Mouse (Mus musculus) heart, adult 10 weeks (tissue): ENCODE results near the gene Olfr111. TPM values are rescaled to one million over a fixed set of nuclear protein-coding genes. Genes with fewer than 3 reads are reported as not detected.

Source experiments
- polyA plus RNA-seq: library from polyadenylated mRNA; stranded (reverse); fragments of 350-450 nt; fragmentation: Illumina TruSeq; extraction: RNeasy Lipid Tissue Mini Kit (QIAGEN cat#74804); gene quantifications from one replicate; pipeline ENCODE4 v1.2.3, GENCODE M21; 2014; ENCODE audit warnings: low read depth, low replicate concordance

Gene Olfr111
- polyA plus RNA-seq: not detected

DNA sequence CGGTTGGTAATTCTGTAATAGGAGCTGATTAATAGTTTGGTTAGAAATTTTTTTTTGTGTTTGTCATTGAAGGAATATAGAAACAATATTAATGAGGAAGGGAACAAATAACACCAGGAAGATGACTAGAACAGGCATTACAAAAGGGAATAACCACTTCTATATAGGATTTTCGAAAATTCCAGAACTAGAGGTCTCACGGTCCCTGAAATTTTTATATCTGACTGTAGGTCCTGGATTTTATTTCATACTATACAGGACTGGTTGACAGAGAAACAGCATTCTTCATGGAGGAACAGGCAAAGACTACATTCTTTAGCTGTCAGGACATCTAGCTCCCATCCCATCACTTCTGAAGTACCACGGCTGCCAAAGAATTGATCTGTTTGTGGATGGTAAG lies at the start of gene Olfr111:
TSS of gene Olfr111 (plus strand) at position 301 of the 400 bp plus-strand sequence.

GRCm38 (mm10) chr17:37458616-37459015 lies 49.2 kb upstream of the Olfr111 start, which contains the start of gene Olfr109:
Olfr109 (plus strand) TSS chr17:37458916.

GRCm38 (mm10) chr17:37483452-37483851 lies 24.4 kb upstream of the Olfr111 start, which contains the start of gene H2-M2:
H2-M2 (minus strand) TSS chr17:37483552.

DNA sequence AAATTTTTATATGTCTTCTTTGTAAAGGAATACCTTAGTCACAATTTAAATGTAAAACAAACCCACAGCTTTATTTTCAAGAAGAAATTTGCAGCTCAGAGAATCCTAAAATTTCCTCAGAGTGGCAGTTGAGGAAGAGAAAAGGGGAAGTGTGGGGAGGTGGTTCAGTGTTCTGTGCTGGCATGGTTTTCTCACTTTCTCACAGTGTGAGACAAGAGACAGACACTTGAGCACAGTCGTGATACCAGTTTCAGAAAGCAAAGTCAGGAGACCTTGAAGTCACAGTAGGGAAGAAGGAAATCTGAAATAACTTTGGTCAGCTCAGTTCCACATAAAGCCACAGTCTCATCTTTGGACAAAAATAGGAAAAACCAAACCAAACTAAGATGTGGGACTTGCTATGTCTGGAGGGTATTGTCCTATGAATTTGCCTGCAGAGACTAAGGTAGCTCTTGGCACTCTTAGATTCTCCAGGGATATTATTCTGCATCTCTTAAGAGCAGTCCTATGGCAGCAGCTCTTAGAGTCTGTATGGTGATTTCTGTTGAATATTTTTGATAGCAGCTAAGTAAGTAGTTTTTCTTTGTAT lies 15.8 kb upstream of the Olfr111 start, which contains the start of gene Olfr110:
TSS of gene Olfr110 (plus strand) at position 539 of the 589 bp plus-strand sequence.

GRCm38 (mm10) chr17:37569351-37569750 lies 61.5 kb downstream of the Olfr111 start, which contains the start of gene Olfr112:
Olfr112 (minus strand) TSS chr17:37569451.

GRCm38 (mm10) chr17:37577563-37577962 lies 69.7 kb downstream of the Olfr111 start, which contains the start of gene Olfr113:
Olfr113 (minus strand) TSS chr17:37577663.

Other genes with a start within 250 kb of the Olfr111 start
- not detected for gene Olfr98, start 244.3 kb upstream of the Olfr111 start, polyA plus RNA-seq
- gene H2-M3, start 237.8 kb upstream of the Olfr111 start, polyA plus RNA-seq: 6.0 TPM
- not detected for gene Olfr99, start 224.6 kb upstream of the Olfr111 start, polyA plus RNA-seq
- gene Olfr101, start 203.7 kb upstream of the Olfr111 start, polyA plus RNA-seq: not detected
- gene Olfr102, start 191.0 kb upstream of the Olfr111 start, polyA plus RNA-seq: not detected
- not detected for gene Olfr103, start 168.3 kb upstream of the Olfr111 start, polyA plus RNA-seq
- not detected for gene Olfr104-ps, start 148.4 kb upstream of the Olfr111 start, polyA plus RNA-seq
- gene Olfr105-ps, start 129.0 kb upstream of the Olfr111 start, polyA plus RNA-seq: not detected
- gene Olfr106-ps, start 117.6 kb upstream of the Olfr111 start, polyA plus RNA-seq: not detected
- gene Olfr107, start 108.8 kb upstream of the Olfr111 start, polyA plus RNA-seq: not detected
- gene Olfr108, start 62.5 kb upstream of the Olfr111 start, polyA plus RNA-seq: not detected
- not detected for gene Olfr109, start 49.1 kb upstream of the Olfr111 start, polyA plus RNA-seq
- not detected for gene H2-M2, start 24.5 kb upstream of the Olfr111 start, polyA plus RNA-seq
- gene Olfr110, start 15.6 kb upstream of the Olfr111 start, polyA plus RNA-seq: not detected
- gene Olfr112, start 61.4 kb downstream of the Olfr111 start, polyA plus RNA-seq: not detected
- gene Olfr113, start 69.6 kb downstream of the Olfr111 start, polyA plus RNA-seq: not detected
- gene Olfr114, start 84.7 kb downstream of the Olfr111 start, polyA plus RNA-seq: not detected
- gene Olfr115, start 119.1 kb downstream of the Olfr111 start, polyA plus RNA-seq: not detected
- not detected for gene Olfr116, start 119.2 kb downstream of the Olfr111 start, polyA plus RNA-seq
- not detected for gene Olfr117, start 155.8 kb downstream of the Olfr111 start, polyA plus RNA-seq
- gene Olfr118, start 159.0 kb downstream of the Olfr111 start, polyA plus RNA-seq: not detected
- gene Olfr119, start 188.5 kb downstream of the Olfr111 start, polyA plus RNA-seq: not detected
- gene Olfr120, start 213.8 kb downstream of the Olfr111 start, polyA plus RNA-seq: not detected
- gene Olfr121, start 240.8 kb downstream of the Olfr111 start, polyA plus RNA-seq: not detected